Mouse (Mus musculus) spleen, postnatal 10 days (tissue): ENCODE data around the gene Fgf12.

ENCODE experiments used
- DNase-seq, 2 experiments: peaks; one replicate each; pipeline ENCODE4 v3.0.0; 2021 to 2022; ENCODE audit warnings: low spot score in 2 of 2

The Fgf12 gene

DNA sequence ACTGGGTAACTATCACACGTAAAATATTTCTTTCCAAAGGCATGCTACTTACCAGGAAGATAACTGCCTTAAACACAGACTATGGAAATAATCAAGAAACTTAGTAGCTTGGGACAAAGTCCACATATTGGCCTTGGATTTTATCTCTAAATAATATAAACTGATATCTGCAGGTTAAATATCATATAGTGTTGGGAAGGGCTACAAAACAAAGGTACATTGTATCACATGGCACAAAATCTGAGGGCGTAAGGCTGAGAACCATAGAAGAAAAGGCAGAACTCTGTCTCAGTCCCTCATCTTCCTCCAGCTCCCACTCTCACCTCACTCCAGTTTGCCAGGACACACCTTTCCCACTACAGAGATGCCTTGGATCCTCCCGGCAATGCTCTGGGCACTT lies 417.8 kb downstream of the Fgf12 start:
- no peak for DNase-seq

DNA sequence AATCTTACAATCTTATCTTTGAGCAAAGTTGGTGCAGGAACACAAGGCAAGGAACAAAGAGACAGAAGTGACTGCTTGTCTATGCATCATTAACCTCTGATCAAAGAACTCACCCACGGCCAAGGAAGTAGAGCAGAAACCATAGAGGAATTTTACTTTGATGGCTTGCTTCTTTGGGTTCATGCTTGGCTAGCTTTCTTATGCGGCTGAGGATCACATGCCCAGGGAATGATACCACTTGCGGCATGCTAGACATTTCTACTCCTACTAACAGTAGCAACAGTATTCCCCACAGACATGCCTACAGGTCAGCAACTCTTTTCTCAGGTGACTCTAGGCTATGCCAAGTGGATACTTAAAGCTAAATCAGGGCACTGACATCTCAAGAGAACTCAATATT lies 429.3 kb downstream of the Fgf12 start:
- no peak for DNase-seq

DNA sequence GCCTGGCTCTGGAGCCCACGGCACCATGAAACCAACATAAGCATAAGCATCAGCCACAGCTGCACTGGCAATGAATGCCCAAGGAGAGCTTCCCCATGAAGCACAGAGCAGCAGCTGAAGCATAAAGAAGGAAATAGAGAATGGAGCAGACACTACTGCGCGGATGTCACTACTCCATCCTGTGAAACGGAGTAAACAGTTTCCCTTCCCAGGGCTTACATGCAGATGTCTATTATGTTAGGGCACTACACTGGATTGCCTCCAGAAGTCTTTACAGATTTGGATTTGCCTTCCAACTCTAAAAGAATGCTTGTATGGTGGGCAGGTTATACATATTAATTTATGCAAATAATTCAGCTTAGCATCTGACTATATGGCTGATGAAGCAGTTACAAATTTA lies 441.2 kb downstream of the Fgf12 start:
- DNase-seq, result no peak

DNA sequence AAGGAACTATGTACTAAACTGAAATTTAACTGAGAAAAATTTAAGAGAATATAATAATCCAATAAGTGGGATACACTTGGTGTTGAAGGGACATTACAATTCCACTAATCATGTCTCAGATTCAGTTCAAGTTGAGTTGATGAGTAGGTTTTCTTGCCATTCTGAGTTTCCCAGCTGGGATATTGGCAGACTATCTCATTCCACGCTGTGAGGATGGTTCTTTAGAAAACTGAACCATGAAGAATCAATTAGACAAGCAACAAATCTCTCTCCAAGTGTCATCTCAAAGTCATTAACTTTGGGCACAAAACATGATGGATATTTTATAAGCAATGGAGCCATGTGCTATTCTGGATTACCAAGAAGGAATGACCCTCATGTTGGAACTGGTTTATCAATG lies 449.0 kb downstream of the Fgf12 start:
- DNase-seq, result no peak

DNA sequence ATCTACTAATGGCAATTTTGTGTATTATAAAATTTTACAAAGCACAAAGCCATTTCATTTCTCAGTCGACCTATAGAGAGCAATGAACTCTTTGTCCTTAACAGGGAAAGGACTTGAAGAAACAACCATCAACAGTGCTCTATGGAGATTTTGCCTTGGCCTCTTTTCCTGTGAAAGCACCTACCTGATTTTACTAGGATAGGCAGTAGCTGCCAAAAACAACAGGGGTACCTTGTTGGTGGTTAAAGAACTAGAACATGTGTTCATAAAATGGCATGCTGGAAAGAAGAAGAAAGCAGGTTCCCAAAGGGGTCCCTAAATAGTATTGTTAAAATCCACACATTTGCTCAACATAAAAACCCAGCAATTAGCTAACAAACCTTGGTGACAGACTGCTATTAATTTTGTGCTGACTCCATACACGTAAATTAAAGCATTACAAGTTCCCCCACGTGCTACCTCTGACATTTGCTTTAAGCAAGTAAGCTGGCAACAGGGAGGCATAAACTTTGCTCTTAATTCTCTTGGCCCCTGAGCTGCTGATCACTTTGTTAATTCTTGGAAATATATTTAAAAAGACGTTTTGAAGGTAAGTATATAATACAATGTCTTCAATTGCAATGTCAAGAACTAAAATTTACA lies 463.1 kb downstream of the Fgf12 start:
- no peak for DNase-seq

DNA sequence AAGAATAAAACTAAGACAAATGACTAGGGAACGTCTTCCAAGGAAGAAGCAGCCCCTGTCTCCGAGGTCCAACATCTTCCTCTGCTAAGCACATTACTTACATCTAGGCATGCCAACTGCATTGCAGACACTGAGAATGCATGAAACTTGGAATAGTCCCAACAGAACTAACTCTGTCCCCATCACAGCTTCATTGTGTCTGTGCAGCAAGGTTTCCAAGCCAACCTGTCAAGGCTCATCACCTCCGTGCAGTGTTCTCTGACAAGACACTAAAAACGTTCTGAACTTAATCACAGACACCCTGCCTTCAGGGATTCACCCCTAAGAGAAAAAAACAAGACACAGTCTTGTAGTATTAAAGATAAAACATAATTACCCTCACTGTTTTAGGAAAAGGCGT lies 495.0 kb downstream of the Fgf12 start:
- DNase-seq, result no peak

DNA sequence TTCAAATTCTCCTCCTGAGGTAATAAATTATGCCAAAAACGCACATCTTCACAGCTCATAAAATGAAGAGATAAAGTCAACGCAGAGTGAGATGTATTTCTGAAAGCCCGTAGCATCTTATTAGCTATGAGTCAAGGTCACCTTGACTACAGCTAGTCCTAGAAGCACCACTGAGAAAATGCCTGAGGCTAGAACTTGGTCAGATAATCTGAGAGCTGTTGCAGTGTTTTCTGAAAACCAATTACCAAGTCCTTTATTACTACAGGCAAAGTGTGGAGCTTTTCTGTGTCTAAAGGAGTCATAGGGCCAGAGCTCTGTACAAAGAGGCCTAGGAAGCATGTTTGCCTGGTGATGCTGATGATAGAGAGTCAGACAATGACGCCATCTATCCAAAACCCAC lies 498.6 kb downstream of the Fgf12 start:
- DNase-seq, result no peak

DNA sequence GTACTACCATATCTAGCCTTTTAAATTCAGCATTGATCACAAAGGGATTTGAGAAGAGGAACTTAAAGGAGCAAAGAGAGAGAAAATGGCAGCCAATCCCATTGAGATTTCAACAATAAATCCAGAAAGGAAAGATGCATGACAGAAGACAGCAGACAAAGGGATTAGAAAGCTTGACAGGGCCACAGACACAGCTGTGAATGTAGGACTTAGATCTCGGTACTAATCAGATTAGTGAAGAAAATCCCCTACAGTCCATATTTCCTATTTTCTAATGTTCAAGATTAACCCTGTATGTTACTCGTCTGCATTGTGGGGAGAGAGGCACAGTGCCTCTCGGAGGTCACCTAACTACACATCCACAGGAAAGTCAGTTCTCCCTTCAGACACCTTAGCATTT lies 500.9 kb downstream of the Fgf12 start:
- DNase-seq, result no peak

DNA sequence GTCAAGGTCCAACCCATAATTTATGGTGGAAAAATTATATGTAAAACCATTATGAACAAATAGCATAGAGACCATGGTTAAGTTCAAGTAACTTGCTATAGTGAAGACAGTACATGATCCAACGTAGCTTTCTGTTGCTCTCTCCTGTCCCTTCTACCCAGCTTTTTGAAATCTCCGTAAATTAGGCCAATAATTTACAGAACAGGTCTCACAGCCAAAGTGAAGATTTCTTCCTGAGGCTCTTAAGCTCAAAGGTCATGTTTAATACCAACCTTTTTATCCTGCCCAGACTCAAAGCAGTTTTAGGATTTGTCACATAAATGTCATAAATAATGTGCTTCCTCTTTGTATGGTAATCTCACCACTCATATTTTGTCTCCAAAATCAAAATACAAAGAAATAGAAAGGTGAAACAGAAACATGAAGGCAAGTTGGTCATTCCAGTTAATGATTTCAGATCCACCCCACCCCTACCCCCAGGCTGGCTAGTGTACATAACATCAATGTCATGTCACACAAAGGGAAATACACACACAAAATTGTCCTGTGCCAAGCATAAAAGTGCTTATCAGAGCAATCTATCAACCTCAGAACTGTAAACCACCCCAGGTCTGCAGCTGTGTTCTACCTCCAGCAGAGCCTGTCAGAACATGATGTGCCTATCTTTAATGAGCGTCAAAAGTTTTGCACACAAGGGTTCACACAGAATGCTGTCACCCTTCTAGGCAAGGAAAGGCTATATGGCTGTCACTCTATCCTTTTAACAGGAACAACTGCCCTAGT lies 509.8 kb downstream of the Fgf12 start:
- no peak for DNase-seq

DNA sequence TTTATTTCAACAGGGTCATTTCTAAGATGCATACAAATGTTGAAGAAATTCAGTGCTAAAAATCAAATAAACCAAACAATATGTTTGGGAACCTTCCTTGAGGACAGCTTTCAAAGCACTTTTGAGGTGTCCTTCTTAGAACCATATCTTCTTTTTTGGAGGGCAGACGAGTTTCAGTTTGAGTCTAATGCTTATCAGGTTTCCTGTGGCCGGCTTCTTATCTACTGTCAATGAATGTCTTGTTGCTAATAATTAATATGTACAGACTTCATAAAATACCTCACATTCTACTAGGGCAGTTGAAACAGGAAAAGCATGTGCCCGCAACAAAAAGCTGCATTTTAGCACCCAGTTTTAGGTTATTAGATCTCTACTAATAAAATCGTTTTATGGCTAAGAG lies 513.5 kb downstream of the Fgf12 start:
- no peak for DNase-seq

DNA sequence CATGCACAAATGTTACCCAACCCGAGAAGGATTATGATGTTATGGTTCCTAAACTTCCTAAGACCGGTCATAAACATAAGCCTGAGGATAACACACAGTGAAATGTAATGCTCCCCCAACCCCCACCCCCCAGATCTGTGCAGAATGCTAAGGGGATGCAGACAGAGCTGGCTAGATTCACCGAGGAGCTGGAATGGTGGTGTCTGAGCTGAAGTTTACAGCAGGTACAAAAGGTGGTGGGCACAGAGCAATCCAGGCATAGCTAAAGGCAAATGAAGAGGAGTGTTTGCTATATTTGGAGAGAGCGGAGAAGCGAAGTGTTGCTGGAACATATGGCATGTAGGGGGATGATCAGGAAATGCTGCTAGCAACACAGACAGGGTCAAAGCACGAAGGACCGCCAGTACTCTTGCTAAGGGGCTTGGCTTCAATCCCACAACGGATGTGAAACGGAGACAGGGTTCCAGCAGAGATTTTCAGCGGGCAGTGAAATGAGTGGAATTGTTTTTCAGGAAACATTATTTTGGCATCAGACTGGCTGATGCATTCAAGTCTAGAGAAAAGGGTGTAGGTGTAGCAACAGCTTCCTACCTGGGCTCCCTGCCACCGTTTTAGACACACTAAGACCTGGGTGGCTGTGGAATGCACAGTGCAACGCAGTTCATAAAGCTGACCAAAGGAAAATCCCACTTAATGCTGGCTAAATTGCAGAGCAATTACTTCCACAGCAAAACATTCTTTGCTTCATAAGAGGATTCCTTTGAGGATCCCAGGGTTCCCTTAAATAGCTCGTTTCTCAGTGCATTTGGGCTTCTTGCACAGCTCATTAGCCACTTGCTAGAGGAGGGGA lies 514.6 kb downstream of the Fgf12 start:
- DNase-seq, result no peak

DNA sequence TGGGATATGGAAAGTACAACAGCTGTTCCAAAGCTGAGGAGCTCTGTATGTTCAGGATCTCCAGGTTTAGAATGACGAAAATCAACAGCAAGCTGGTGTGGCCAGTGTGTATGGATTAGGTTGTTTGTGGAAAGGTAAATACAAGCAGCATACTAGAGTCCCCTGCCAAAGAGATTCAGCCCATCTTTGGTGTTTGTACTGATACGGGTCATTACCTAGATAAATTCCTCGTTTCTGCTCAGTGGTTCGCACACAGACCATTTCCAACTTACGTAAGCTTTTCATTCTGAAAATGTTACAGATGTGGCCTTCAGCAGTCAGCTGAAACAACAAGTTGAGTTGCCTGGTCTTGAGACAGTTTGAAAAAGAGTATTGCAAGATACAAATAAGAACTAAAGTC lies 536.9 kb downstream of the Fgf12 start:
- DNase-seq, result no peak

DNA sequence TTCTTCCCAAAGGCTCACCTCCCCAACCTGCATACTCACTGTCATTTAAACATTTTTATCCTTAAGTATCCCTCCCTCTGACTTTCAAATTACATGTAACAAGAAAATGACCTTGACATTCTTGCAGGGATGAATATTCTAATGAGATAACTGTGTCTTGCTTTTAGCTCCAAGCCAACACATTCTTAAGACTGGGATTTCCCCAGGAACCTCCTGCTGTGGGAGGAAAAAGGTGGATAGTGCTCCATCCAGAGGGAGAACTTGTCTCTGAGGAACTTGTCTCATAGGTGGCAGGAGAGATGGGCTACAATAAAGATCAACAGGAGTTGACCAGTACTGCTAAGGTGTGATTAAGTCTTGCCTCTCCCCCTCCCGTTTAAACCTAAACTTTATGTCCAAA lies 540.5 kb downstream of the Fgf12 start:
- DNase-seq, result no peak

DNA sequence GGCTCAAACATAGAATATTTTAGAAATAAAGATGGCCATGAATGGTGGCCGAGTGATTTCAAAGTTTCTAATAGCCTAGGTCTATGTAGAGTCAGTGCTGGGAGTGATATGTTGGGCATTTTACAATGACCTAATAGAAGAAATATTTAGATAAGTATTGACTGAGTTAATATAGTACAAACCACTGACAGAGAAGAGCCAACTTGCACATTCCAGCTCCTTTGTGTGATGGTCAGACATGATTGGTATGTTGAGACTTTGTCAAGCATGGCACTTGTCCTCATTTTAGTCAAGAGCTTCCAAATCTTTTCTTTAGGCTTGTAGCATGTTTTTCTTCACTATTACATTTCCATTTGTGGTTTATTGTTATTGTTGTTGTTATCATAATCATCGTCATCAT lies 596.4 kb downstream of the Fgf12 start:
- DNase-seq, result no peak

DNA sequence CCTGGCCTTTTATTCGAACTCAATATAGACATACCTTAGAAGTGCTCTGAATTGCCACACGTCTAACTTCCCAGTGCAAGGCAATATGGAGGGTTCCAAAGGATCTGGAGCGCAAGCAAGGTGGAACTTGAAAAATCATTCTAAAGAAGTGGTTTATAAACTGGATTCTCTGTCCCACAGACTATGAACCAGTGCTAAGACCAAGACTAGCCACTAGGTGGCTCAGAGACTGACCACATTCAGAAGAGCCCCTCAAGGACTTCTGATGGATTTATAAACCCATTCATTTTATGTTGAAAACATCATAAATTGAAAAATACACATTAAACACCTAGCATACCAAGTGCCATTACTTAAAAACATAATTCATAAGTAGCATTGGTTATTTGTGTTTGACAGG lies 611.9 kb downstream of the Fgf12 start:
- DNase-seq, result no peak

DNA sequence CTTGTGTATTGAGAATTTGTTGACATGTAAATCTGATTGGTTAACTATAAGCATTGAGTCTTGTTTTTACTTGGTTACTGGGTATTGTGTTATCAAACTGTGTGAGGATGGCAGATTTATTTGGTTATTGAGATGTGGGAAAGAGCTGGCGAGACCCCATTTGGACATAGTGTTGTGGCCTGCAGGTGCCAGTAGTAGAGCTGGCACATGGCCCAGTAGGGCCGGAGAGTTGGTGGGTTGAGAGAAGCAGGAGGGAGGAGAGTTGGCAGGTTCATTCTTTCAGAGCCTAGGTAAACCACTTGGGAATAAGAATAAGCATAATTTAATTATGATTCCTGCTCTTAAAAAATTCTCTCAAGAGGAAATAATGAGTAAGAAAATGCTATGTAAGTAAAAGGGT lies 625.9 kb downstream of the Fgf12 start:
- no peak for DNase-seq
